ENCODE assay signal across 8 mouse cellular contexts in genomic region chr9:56636214-56636613, GRCm38 (mm10).
DNase-seq lines count a peak whose midpoint lies in the region; ATAC-seq lines count a peak whose summit lies in the region.

No protein-coding gene starts in this region.

- H3K36me3 ChIP-seq in heart, embryonic 14.5 days (ENCODE audit: control insufficient read depth, insufficient read depth, low read length): no peaks in the 10 kb centered on the region
- H3K36me3 ChIP-seq in liver, embryonic 12.5 days: no peaks in the 10 kb centered on the region
- no peaks in the 10 kb centered on the region for H3K36me3 ChIP-seq in stomach, embryonic 15.5 days

- 1% methylated on average over 10 of the region's 10 CpGs for whole genome bisulfite sequencing in heart, embryonic 14.5 days
- WGBS in liver, embryonic 12.5 days (ENCODE audit: insufficient replicate concordance): 0% methylated on average over 10 of the region's 10 CpGs
- WGBS in stomach, embryonic 15.5 days: 0% methylated on average over 9 of the region's 10 CpGs

- no peaks in the 10 kb centered on the region for H3K9me3 ChIP-seq in heart, embryonic 14.5 days (ENCODE audit: control insufficient read depth, low read length)
- no peaks in the 10 kb centered on the region for H3K9me3 ChIP-seq in liver, embryonic 12.5 days (replicated peaks)
- H3K9me3 ChIP-seq in stomach, embryonic 15.5 days: no peaks in the 10 kb centered on the region

- no peak overlapping the region for H3K9ac ChIP-seq in heart, embryonic 14.5 days (ENCODE audit: low read length)
- no peak overlapping the region for H3K9ac ChIP-seq in liver, embryonic 12.5 days
- H3K9ac ChIP-seq in stomach, embryonic 15.5 days: no peak overlapping the region

- no peaks in the 10 kb centered on the region for H3K4me1 ChIP-seq in brown adipose tissue, adult 24 weeks (ENCODE audit: control insufficient read depth, insufficient read depth, insufficient read length, low read length)
- peaks cover 5 to 19% of the 10 kb centered on the region in 2 experiments for H3K4me1 ChIP-seq in heart, embryonic 14.5 days (ENCODE audit: control insufficient read depth in 2 of 2, insufficient read depth in 2 of 2, low read length in 2 of 2)
- peaks cover 13% of the 10 kb centered on the region for H3K4me1 ChIP-seq in liver, embryonic 12.5 days
- H3K4me1 ChIP-seq in stomach, embryonic 15.5 days: peaks cover 23% of the 10 kb centered on the region

- H3K27me3 ChIP-seq in heart, embryonic 14.5 days (ENCODE audit: control insufficient read depth, insufficient read depth, low read length): peaks cover 63% of the 10 kb centered on the region
- peaks cover 91% of the 10 kb centered on the region for H3K27me3 ChIP-seq in liver, embryonic 12.5 days (replicated peaks)
- peaks cover 49% of the 10 kb centered on the region for H3K27me3 ChIP-seq in stomach, embryonic 15.5 days (replicated peaks)

- peak overlapping the region; percentile 96 for H3K4me2 ChIP-seq in heart, embryonic 14.5 days (ENCODE audit: low read length)
- H3K4me2 ChIP-seq in liver, embryonic 12.5 days: peak overlapping the region; percentile 66
- H3K4me2 ChIP-seq in stomach, embryonic 15.5 days: peak overlapping the region; percentile 99

- peak; percentile 53 for ATAC-seq in CD4-positive, CD25-positive, alpha-beta regulatory T cell, adult 4 months
- peak; percentile 20; the same call in 1 of the 2 replicates for ATAC-seq in heart, embryonic 14.5 days (ENCODE audit: insufficient number of reproducible peaks, insufficient read depth, low FRiP score, low read depth)
- peak; percentile 47; the same call in 1 of the 2 replicates for ATAC-seq in liver, embryonic 12.5 days
- ATAC-seq in stomach, embryonic 15.5 days (ENCODE audit: insufficient read depth, low FRiP score, low read depth): peak; percentile 25; the same call in 1 of the 2 replicates

- peak overlapping the region; percentile 59 for H3K4me3 ChIP-seq in brown adipose tissue, adult 24 weeks (ENCODE audit: insufficient read depth, low read depth, low read length)
- H3K4me3 ChIP-seq in heart, embryonic 14.5 days (ENCODE audit: control insufficient read depth in 1 of 2, insufficient read depth in 1 of 2, low read depth in 1 of 2, low read length in 2 of 2): peak overlapping the region; percentile 63 to 67; a peak in 3 of 4 replicates
- H3K4me3 ChIP-seq in liver, embryonic 12.5 days: peak overlapping the region; percentile 51; the same call in 1 of the 2 replicates
- peak overlapping the region; percentile 73 for H3K4me3 ChIP-seq in stomach, embryonic 15.5 days (replicated peaks)

- peak; percentile 58 for DNase-seq in fibroblast of lung, adult 2 months (ENCODE audit: low read depth)
- DNase-seq in kidney, postnatal 14 days: peak; percentile 89
- peak; percentile 94 for DNase-seq in neural tube, embryonic 10.5 days (ENCODE audit: extremely low spot score, low spot score)

- H3K27ac ChIP-seq in brown adipose tissue, adult 24 weeks (replicated peaks; ENCODE audit: low read depth, low read length): no peak overlapping the region
- H3K27ac ChIP-seq in heart, embryonic 14.5 days (replicated peaks in 1 of 2; ENCODE audit: control insufficient read depth in 1 of 2, insufficient read depth in 1 of 2, low read depth in 2 of 2, low read length in 2 of 2): no peak overlapping the region
- no peak overlapping the region for H3K27ac ChIP-seq in liver, embryonic 12.5 days
- H3K27ac ChIP-seq in stomach, embryonic 15.5 days: no peak overlapping the region
